In genomic region chr6:67076348-67076747, GRCm38 (mm10) we compare ENCODE assay signal across 23 mouse cellular contexts. TPM values are rescaled to one million over a fixed set of nuclear protein-coding genes. Genes with fewer than 3 reads are reported as not detected.
DNase-seq lines count a peak whose midpoint lies in the region; ATAC-seq and TF ChIP-seq lines count a peak whose summit lies in the region.
"Had no signal": no experiment of that assay in that cellular context is flagged by ENCODE, and none has a peak within 500 bp of the region (broad histone marks: within the 10 kb centered on the region; RNA-seq: fewer than 3 reads in every experiment).

No protein-coding gene starts in this region.

- peak; percentile 58 for DNase-seq in gastrocnemius, adult 2 months
- DNase-seq in gastrocnemius, postnatal 10 days = no peak
- no peak for DNase-seq in kidney, postnatal 14 days
- peak; percentile 13 to 30 for DNase-seq in gastrocnemius, adult 8-10 months (ENCODE audit: low spot score in 2 of 2)
- DNase-seq in embryo, embryonic 9.5 days (ENCODE audit: extremely low spot score) = no peak
- DNase-seq: adrenal gland, postnatal 14 days; cerebellum, adult 9-10 months; midbrain, embryonic 14.5 days; right cerebral cortex, postnatal 14 days; thymus, adult 2 months; thymus, postnatal 4 days had no signal

- no peak overlapping the region for H3K4me2 ChIP-seq in kidney, embryonic 16.5 days (replicated peaks; ENCODE audit: low read depth, low read length)
- H3K4me2 ChIP-seq: limb, embryonic 15.5 days; lung, embryonic 14.5 days had no signal

- no peaks in the 10 kb centered on the region for H3K36me3 ChIP-seq in kidney, embryonic 16.5 days (ENCODE audit: insufficient read depth, low read length)
- H3K36me3 ChIP-seq: embryonic facial prominence, embryonic 10.5 days; forebrain, embryonic 10.5 days; heart, embryonic 10.5 days; limb, embryonic 15.5 days had no signal

- no peak overlapping the region for H3K9ac ChIP-seq in kidney, embryonic 16.5 days (replicated peaks; ENCODE audit: low read length)
- H3K9ac ChIP-seq: limb, embryonic 15.5 days; liver, embryonic 14.5 days; lung, embryonic 14.5 days had no signal

- no peak for ATAC-seq in kidney, embryonic 16.5 days (ENCODE audit: low FRiP score, low TSS enrichment)
- no peak for ATAC-seq in erythroblast, adult 5-6 weeks (replicated peaks; ENCODE audit: low FRiP score, poor library complexity, severe bottlenecking)
- ATAC-seq: forebrain, embryonic 16.5 days; hindbrain, postnatal 0 days; Patski had no signal

- WGBS in kidney, embryonic 16.5 days = 33% methylated on average over 1 of the region's 1 CpGs

- H3K27ac ChIP-seq in gastrocnemius, adult 2 months = peak overlapping the region; percentile 81
- peak overlapping the region; percentile 52; the same call in 1 of the 2 replicates for H3K27ac ChIP-seq in kidney, embryonic 16.5 days (ENCODE audit: low read length)
- H3K27ac ChIP-seq: forebrain, embryonic 10.5 days; heart, embryonic 10.5 days; hindbrain, postnatal 0 days; limb, embryonic 15.5 days; liver, embryonic 14.5 days had no signal

- peak overlapping the region; percentile 13; the same call in 1 of the 2 replicates for H3K4me3 ChIP-seq in gastrocnemius, adult 2 months
- no peak overlapping the region for H3K4me3 ChIP-seq in kidney, embryonic 16.5 days (ENCODE audit: low read length)
- H3K4me3 ChIP-seq: embryonic facial prominence, embryonic 10.5 days; forebrain, embryonic 10.5 days; heart, embryonic 10.5 days; limb, embryonic 15.5 days had no signal

- peaks cover 33% of the 10 kb centered on the region for H3K4me1 ChIP-seq in kidney, embryonic 16.5 days (ENCODE audit: insufficient read depth, low read length)

- no peak for TF ChIP-seq CTCF in gastrocnemius, adult 2 months (IDR thresholded peaks at IDR 0.05)

- no peaks in the 10 kb centered on the region for H3K27me3 ChIP-seq in kidney, embryonic 16.5 days (ENCODE audit: insufficient read depth, low read length)
- H3K27me3 ChIP-seq: limb, embryonic 15.5 days; Patski had no signal

- intact Hi-C loops in gastrocnemius, adult 2 months (cut with DNase I) = no loop called here

- H3K9me3 ChIP-seq in kidney, embryonic 16.5 days (ENCODE audit: low read length) = no peaks in the 10 kb centered on the region
- H3K9me3 ChIP-seq: embryonic facial prominence, embryonic 10.5 days; forebrain, embryonic 10.5 days; G1E; heart, embryonic 10.5 days; limb, embryonic 15.5 days had no signal

RNA-seq across cellular contexts. Expression of gene Gadd45a, which starts 39.1 kb away (rescaled TPM):
- 10 to 100 TPM; 27.6 to 38.9 TPM for total RNA-seq in gastrocnemius, adult 2 months (2021)
- 10 to 100 TPM; 43.1 to 82.0 TPM for total RNA-seq in gastrocnemius, postnatal 10 days (2021)
- polyA plus RNA-seq in kidney, embryonic 16.5 days (2015; fragmentation: Nextera tagmentation; extraction: Ambion mirVana) = 35.1 and 39.4 TPM in 2 replicates
- total RNA-seq in gastrocnemius, adult 8-10 months (2022) = 10 to 100 TPM; 23.9 to 45.4 (median 33.9) TPM
- 401 and 415 TPM in 2 replicates for total RNA-seq in erythroblast, adult 5-6 weeks (2015; ENCODE audit: low replicate concordance)
- 648 and 695 TPM in 2 replicates for total RNA-seq in erythroblast, adult 5-6 weeks (2017; ENCODE audit: low replicate concordance)

Comparison
In these comparisons a context has a peak if more than half of its experiments do, and no peak if none do; other contexts are left out.
1. DNase-seq: peak in gastrocnemius, adult 2 months (single experiment) and gastrocnemius, adult 8-10 months (2 of 2); none in gastrocnemius, postnatal 10 days (single experiment), kidney, postnatal 14 days (single experiment) and embryo, embryonic 9.5 days (single experiment).
2. RNA of gene Gadd45a, which starts 39.1 kb away (total RNA-seq): 401 to 695 TPM in erythroblast, adult 5-6 weeks; 43.1 to 82.0 TPM in gastrocnemius, postnatal 10 days, 23.9 to 45.4 TPM in gastrocnemius, adult 8-10 months and 27.6 to 38.9 TPM in gastrocnemius, adult 2 months; every median in the first group is over 4 times any median in the second.